21 mouse cellular contexts compared by ENCODE assay signal in genomic region chr14:99785106-99785505, GRCm38 (mm10).
"Had no signal": no experiment of that assay in that cellular context is flagged by ENCODE, and none has a peak within 500 bp of the region (broad histone marks: within the 10 kb centered on the region; RNA-seq: fewer than 3 reads in every experiment).

No protein-coding gene starts in this region.

- DNase-seq: gastrocnemius, postnatal 14 days; heart, adult 18-20 months; heart, postnatal 10 days; heart, postnatal 4 days; kidney, adult 11 months; kidney, adult 8-10 months; kidney, postnatal 10 days; kidney, postnatal 36 days; layer of hippocampus, adult 9-11 months; layer of hippocampus, postnatal 36 days; left cerebral cortex, postnatal 4 days had no signal

- H3K27ac ChIP-seq: heart, embryonic 10.5 days; hindbrain, embryonic 10.5 days; hindbrain, embryonic 12.5 days; hindbrain, embryonic 14.5 days; limb, embryonic 13.5 days; limb, embryonic 15.5 days had no signal

- H3K4me3 ChIP-seq: heart, embryonic 10.5 days; heart, embryonic 12.5 days; hindbrain, embryonic 10.5 days; hindbrain, embryonic 12.5 days; limb, embryonic 13.5 days; limb, embryonic 15.5 days had no signal

- H3K4me2 ChIP-seq: heart, embryonic 12.5 days; hindbrain, embryonic 12.5 days; hindbrain, embryonic 14.5 days; limb, embryonic 13.5 days; limb, embryonic 15.5 days had no signal

- H3K36me3 ChIP-seq: heart, embryonic 10.5 days; heart, embryonic 12.5 days; hindbrain, embryonic 10.5 days; hindbrain, embryonic 12.5 days; limb, embryonic 13.5 days; limb, embryonic 15.5 days had no signal

- H3K4me1 ChIP-seq: heart, embryonic 10.5 days; heart, embryonic 12.5 days; hindbrain, embryonic 10.5 days; hindbrain, embryonic 12.5 days; limb, embryonic 15.5 days had no signal

- H3K9me3 ChIP-seq: heart, embryonic 10.5 days; heart, embryonic 12.5 days; hindbrain, embryonic 10.5 days; hindbrain, embryonic 12.5 days; limb, embryonic 13.5 days; limb, embryonic 15.5 days had no signal

- ATAC-seq: forebrain, embryonic 16.5 days; hindbrain, embryonic 16.5 days; inflammation-experienced regulatory T-cells, adult 6 months had no signal

- H3K27me3 ChIP-seq: heart, embryonic 12.5 days; hindbrain, embryonic 12.5 days; limb, embryonic 13.5 days; limb, embryonic 15.5 days had no signal

- H3K9ac ChIP-seq: heart, embryonic 12.5 days; hindbrain, embryonic 12.5 days; hindbrain, embryonic 14.5 days; limb, embryonic 13.5 days; limb, embryonic 15.5 days had no signal
